Mouse (Mus musculus): ENCODE data around the gene Tgfbr3.

The Tgfbr3 gene

DNA sequence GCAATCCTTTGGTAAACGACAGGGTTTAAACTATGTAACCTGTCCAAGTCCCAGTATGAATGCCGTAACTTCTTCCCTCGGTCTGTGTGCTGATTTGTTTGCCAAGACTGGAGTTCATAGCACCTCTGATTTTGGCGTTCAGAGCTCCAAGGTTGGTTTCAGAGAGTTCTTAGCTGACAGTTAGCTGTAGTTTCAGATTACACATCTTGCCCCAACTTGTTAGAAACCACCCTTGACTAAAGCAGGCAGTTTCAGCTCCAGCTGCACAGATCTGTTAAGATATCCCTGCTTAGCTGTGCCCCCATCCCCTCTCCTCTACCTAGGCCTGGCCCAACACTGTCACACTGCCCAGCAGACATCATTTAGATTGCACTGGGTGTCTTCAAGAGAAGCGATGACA, 81.5 kb downstream of the Tgfbr3 start:
- DNase-seq (ENCODE audit: low spot score) = no peak

- DNase-seq (ENCODE audit: low spot score) = peak; percentile 48
These were observed 85.1 kb downstream of the Tgfbr3 start for GRCm38 (mm10) chr5:107204306-107204705.

DNA sequence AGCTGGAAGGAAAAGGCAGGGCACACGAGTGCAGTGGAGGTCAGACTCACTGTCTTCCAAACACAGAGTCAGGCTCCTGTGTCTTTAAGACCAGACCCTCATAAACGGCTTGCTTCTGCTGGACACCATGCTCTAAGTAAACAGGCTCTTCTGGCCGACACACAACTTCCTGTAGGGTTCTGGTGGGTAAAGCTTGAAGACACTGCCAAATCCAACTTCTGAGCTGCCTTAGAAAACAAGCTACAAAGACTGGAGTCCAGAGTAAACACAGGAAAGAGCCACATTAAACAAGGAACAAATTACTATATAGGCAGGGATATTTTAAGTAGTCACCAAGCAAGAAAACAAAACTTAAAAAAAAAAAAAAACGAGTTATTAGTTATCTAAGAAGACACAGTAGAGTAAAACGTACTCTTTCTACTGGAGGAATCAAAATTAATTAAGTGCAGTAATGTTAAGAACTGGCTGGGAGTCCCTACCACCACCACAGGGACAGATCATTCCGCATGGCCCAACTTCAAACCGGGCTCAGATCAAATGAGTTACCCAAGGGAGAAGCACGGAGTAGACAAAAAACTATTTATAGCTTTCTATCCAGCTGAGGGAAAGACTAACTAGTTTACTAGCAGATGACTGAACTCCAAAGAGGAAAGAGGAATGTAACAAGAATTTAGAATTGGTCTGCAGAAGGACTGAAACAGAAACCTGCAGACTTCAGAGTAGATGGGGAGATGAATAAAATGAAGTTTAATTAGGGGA, 86.4 kb downstream of the Tgfbr3 start:
- no peak for DNase-seq (ENCODE audit: low spot score)

DNA sequence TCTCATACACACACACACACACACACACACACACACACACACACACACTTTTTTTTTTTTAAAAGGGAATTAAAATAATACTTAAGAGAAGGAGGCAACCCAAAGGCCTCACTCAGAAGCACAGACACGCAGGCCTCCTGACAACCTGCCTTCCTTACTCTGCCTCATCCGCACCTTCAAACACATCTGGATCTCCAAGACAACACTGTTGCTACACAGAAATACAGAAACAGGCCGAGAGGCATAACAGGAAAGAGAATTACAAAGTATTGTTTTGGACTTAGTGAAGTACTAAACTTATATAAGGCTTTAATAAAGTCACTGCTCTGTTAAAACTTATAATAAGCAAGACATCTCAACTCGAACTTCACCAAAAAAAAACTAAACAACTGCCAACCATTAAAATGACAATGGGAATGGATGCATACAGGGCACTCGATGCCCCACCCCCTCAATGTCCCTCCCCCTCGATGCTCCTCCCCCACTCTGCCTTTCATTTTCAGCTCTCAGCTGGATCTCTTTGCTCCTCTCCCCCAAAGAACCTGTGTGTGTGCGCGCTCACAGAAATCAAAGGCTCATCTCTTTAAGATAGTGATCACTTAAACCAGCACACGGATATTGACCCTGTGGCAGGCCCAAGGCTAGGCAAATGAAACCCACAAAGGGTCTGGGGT, 87.8 kb downstream of the Tgfbr3 start:
- no peak for DNase-seq (ENCODE audit: low spot score)

DNA sequence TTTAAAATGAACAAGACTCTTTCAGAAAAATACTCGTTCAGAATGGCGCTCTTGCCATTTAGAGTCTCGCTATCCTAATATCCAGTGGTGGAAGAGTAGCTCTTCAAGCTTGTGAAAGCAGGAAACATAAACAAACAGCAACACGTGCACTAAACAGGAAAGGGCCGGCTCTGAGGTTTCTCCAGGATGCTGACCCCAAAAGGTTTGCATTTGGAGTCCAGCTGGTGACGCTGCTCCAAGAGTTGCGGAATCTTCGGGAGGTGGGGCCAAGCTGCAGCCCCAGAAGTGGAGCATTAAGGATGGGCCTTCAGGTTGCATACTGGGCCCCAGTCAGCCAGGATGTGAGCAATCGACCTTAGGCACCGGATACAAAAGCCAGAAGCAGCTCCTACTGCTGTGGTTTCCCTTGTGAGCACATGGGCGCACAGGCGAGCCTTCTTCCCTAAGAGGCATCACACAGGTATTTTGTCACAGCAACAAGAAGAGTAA, 88.5 kb downstream of the Tgfbr3 start:
- peak; percentile 82 for DNase-seq (ENCODE audit: low spot score)

GRCm38 (mm10) chr5:107200221-107200635, 89.2 kb downstream of the Tgfbr3 start:
- DNase-seq (ENCODE audit: low spot score) = peak; percentile 58

DNA sequence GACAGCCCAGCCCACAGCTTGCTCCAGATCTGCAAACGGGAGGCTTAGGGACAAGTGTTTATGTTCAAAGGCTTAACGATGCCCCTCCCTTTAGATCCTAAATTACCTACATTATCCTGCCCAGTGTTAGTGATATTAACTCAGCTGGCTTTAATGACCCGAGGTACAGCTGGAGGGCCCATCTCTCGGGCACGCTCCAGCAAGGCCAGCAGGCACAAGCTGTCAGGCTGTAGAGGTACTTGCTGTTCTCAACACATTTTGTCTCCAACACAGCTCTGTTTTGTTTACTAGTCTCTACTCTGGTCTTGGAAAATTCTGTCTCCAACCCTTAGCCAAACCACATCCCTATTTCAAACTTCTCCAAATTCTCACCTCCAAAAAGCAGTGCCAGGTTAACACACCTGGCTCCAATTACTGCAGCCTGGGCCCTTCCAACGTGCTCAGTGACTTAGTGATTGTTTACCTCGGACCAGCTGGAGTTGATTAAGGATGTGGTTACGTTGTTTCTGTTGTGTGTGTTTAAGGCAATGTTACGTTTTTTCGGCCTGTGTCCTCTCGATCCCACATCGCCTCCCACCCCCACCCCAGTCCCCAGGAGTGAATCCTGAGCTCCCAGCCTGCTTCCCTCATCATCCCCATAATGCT, 93.6 kb downstream of the Tgfbr3 start:
- DNase-seq (ENCODE audit: low spot score) = no peak

DNA sequence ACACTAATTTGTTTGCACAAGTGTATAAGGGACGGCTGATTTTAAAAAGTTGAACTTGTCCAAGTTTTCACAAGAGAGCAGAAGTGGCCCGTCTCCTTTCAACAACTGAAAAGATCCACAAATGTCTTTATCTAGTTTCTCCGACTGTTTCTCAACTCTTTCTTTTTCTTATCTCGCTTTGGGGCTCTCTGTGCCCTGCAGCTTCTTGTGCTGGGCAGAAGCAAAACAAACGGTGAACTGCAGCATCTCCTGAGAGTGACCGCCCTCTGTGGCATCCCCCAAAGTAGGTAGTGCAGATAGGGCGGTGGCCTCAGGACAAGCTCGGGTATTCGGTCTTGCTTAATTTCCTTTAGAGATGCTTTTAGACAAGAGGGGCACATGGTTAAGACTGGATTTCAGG, 96.3 kb downstream of the Tgfbr3 start:
- no peak for DNase-seq (ENCODE audit: low spot score)

- DNase-seq (ENCODE audit: low spot score) = no peak
These were observed 97.1 kb downstream of the Tgfbr3 start for GRCm38 (mm10) chr5:107192372-107192771.

- no peak for DNase-seq (ENCODE audit: low spot score)
These were observed 100.9 kb downstream of the Tgfbr3 start for GRCm38 (mm10) chr5:107188551-107188950.

- DNase-seq (ENCODE audit: low spot score) = no peak
These were observed 103.2 kb downstream of the Tgfbr3 start for GRCm38 (mm10) chr5:107186206-107186605.

DNA sequence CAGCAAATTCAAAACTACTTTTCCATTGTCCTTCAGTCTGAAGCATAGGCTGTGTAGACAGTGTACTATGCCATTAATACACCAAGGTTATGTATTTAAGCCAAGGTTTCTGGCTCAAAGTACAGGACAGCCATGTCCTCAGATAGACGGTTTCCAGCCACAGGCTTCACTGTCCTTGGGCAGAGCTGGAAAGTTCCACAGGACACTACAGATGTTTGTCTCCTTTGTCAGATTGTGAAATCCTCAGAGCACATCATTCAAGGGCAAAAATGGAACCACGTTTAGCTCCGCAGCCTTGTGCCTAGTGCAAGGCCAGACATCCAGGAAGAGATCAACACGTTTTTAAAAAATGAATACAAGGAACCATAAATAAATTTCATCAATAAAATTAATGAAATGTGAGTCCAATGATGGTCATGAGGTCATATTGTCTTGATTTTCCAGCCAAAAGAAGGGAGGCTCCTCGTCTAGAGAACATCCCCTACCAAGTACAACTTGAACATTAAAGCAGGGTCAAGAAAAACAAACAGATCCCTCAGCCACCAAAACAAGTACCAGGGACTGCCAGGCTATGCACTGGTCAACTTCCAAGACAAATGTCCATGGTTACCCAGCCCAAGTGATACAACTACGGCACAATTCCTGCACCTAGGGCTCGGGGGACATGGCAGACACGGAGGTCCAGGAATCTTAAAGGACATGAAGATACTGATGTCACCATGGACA, 105.1 kb downstream of the Tgfbr3 start:
- DNase-seq (ENCODE audit: low spot score) = no peak

- no peak for DNase-seq (ENCODE audit: low spot score)
These were observed 105.9 kb downstream of the Tgfbr3 start for GRCm38 (mm10) chr5:107183537-107183936.

DNA sequence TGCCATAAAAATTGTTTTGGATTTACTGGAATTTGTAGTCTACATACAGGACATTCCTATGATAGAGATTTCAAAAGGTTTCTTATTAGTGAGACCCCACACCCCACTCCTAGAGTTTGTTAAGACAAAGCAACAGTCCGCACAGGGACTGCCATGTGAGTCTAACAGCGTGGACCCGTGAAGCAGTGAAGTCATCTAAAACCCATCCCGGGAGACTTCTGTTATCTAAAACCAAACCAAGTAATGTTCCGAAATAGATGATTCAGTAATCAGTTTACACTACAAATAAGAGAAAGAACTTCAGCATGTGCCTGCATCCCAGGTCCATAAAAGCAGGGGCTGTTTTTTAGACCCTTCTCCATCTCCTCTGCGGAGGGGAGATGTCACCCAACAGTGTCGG, 106.7 kb downstream of the Tgfbr3 start:
- no peak for DNase-seq (ENCODE audit: low spot score)

GRCm38 (mm10) chr5:107181820-107182219, 107.6 kb downstream of the Tgfbr3 start:
- no peak for DNase-seq (ENCODE audit: low spot score)

DNA sequence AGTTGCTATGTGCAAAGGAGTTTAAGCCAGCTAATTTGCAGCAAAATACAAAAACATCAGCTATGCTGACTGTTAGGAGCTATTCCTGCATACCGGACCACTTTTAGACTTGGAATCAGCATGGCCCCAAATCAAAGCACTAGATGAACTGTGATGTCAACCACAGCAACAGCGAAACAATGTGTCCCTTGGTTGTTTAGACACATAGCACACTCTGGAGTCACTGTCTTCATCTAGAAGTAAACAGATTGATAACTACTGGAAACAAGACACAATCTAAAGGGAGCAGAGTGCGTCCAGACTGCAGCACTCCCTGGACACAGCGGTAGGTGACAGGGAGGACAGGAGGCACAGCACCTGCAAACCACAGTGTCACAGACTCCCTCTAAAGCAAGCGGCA, 110.2 kb downstream of the Tgfbr3 start:
- no peak for DNase-seq (ENCODE audit: low spot score)

DNA sequence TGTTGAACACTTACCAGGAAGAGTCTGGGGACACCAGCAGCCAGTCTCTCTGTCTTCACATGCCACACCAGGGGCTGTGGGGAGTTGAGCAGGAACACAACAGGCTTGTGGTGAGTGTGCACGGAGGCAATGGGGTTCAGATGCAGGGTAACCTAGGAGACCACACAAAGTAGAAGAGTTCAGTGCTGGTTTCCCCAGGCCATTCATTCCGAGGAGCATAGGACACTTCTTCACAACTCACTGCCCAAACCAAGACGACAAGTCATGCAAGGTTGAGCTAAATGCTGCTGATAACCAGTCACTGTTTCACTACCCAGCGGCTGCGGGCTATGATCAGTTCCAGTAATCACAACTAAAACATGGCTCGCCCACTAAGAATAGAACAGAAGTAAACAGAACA, 111.6 kb downstream of the Tgfbr3 start:
- no peak for DNase-seq (ENCODE audit: low spot score)

- no peak for DNase-seq (ENCODE audit: low spot score)
These were observed 112.2 kb downstream of the Tgfbr3 start for GRCm38 (mm10) chr5:107177248-107177647.

DNA sequence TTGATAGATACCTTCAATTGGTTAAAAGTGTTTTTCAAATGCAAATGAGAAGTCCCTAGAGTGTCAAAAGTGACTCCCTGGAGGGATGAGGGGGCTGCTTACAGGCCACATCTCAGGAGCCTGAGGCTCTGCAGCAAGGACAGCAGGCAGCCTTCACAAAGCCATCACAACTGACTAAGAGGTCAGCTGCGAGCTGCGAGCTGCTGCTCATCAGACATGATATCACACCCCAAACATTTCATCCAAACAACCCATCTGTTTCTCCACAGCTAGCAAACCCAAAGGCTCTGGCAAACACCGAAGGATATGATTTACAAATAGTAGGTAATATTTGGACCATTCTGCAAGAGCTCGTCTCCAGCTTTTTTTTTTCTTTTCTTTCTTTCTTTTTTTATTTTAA, 112.6 kb downstream of the Tgfbr3 start:
- no peak for DNase-seq (ENCODE audit: low spot score)

DNA sequence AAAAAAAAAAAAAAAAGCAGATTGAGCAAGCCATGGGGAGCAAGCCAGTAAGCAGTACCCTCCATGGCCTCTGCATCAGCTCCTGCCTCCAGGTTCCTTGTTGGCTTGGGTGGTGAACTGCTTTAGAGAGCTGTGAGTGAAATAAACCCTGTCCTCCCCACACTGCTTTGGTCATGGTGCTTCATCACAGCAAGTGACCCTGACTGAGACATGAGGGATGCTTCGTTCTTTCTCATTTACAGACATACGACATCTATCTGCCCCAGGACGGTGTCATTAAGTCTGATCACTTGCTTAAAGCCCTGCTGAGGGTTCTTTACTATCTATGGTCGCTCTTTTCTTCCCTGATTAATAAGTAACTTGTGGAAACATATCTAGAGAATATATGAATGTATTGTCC, 113.2 kb downstream of the Tgfbr3 start:
- DNase-seq (ENCODE audit: low spot score) = no peak

DNA sequence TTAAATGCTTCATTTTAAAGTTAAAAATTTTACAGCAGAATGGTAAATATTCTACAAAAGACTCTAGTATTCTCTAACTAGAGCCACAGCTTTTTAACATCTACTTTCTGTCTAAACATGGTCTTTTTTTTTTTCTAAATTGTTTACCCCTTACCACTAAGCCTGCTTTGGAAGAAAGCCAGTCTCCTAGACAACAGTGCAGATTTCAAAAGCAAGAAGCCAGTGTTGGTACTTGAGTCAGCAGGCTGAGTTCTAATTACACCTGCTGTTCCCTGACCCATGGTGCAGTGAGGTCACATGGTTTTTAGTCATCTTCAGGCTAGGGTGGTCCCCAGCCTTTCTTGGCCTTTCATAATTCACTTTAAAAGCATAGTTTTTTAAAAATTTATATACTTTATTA, 115.2 kb downstream of the Tgfbr3 start:
- DNase-seq (ENCODE audit: low spot score) = no peak

- no peak for DNase-seq (ENCODE audit: low spot score)
These were observed 115.9 kb downstream of the Tgfbr3 start for GRCm38 (mm10) chr5:107173483-107173882.
